Mouse (Mus musculus) lung, postnatal 0 days (tissue): ENCODE measurements around the gene Slc35c2. TPM values are rescaled to one million over a fixed set of nuclear protein-coding genes. Genes with fewer than 3 reads are reported as not detected.
A peak's percentile ranks its signal among the peaks of the same experiment; 100 is the strongest.

Source experiments
- ATAC-seq: fragments of 200-750 bp; cut with Nextera tagmentation; 2 replicates; pipeline ENCODE4 v1.8.0; 2017; ENCODE audit warnings: moderate library complexity
- DNase-seq: peaks from one replicate; pipeline ENCODE4 v3.0.0-alpha.2; 2016; ENCODE audit warnings: low spot score
- H3K27ac ChIP-seq: fragments of 300-500 bp; sonication (generic); 2 replicates; pipeline ENCODE4 v1.5.1; 2014; ENCODE audit warnings: antibody characterized with exemption, mild to moderate bottlenecking, low read length, mixed read lengths
- H3K27me3 ChIP-seq: fragments of 300-500 bp; sonication (generic); replicated peaks from 2 replicates; pipeline ENCODE4 v1.6.1; 2014; ENCODE audit warnings: low read length, mixed read lengths; ENCODE audit not compliant: insufficient read depth
- H3K36me3 ChIP-seq: fragments of 300-500 bp; sonication (generic); 2 replicates; pipeline ENCODE4 v1.6.1; 2014; ENCODE audit warnings: low read length, mixed read lengths; ENCODE audit not compliant: insufficient read depth
- H3K4me1 ChIP-seq: fragments of 300-500 bp; sonication (generic); 2 replicates; pipeline ENCODE4 v1.6.1; 2014; ENCODE audit warnings: antibody characterized with exemption, low read depth, low read length, mixed read lengths; ENCODE audit not compliant: insufficient read depth
- H3K4me2 ChIP-seq: fragments of 300-500 bp; sonication (generic); replicated peaks from 2 replicates; pipeline ENCODE4 v1.6.1; 2014; ENCODE audit warnings: low read depth, mild to moderate bottlenecking, low read length, moderate library complexity, mixed read lengths
- H3K4me3 ChIP-seq: fragments of 300-500 bp; sonication (generic); 2 replicates; pipeline ENCODE4 v1.5.1; 2014; ENCODE audit warnings: low read depth, low read length
- H3K9ac ChIP-seq: fragments of 300-500 bp; sonication (generic); replicated peaks from 2 replicates; pipeline ENCODE4 v1.6.1; 2014; ENCODE audit warnings: low read depth, mild to moderate bottlenecking
- H3K9me3 ChIP-seq: fragments of 300-500 bp; sonication (generic); 2 replicates; pipeline ENCODE4 v1.6.1; 2016; ENCODE audit warnings: low read length, mixed read lengths
- CTCF ChIP-seq: IDR thresholded peaks from 2 replicates; pipeline ENCODE4 v1.5.1; 2016; ENCODE audit warnings: antibody characterized with exemption, mild to moderate bottlenecking
- EP300 ChIP-seq: IDR thresholded peaks from 2 replicates; pipeline ENCODE4 v1.6.1; 2016; ENCODE audit warnings: antibody characterized with exemption, mild to moderate bottlenecking, control low read depth
- WGBS: fragments of 180-500 bp; shearing (Covaris S2); extraction: QIAGEN DNeasy Blood & Tissue Kit; methylation state at CpG from one replicate; pipeline ENCODE4 v1.1.7; 2014; 5-methylcytosine and 5-hydroxymethylcytosine counted together
- polyA plus RNA-seq: library from polyadenylated mRNA; unstranded; fragments of >200 nt; fragmentation: Nextera tagmentation; extraction: Ambion mirVana; gene quantifications from 2 replicates; pipeline ENCODE4 v1.2.1, GENCODE M21; 2015

The Slc35c2 gene
- polyA plus RNA-seq, 1 experiment from 2014 or later: 42.8 TPM

GRCm38 (mm10) chr2:165275124-165275640, 12.5 kb downstream of the Slc35c2 start:
- no peaks in the 10 kb centered on the region for H3K4me1 ChIP-seq
- no peaks in the 10 kb centered on the region for H3K9me3 ChIP-seq
- H3K27me3 ChIP-seq: no peaks in the 10 kb centered on the region
- 38% methylated on average over 8 of the region's 8 CpGs for WGBS
- TF ChIP-seq EP300 (no peak), CTCF (no peak)
- H3K9ac ChIP-seq: no peak overlapping the region
- no peak overlapping the region for H3K27ac ChIP-seq
- H3K4me3 ChIP-seq: no peak overlapping the region
- peaks cover 3% of the 10 kb centered on the region; the same call in 1 of the 2 replicates for H3K36me3 ChIP-seq
- no peak for DNase-seq
- ATAC-seq: 0 out of 2 replicates have a peak, but pooled peaks have one; percentile 18
- no peak overlapping the region for H3K4me2 ChIP-seq

- WGBS: 35% methylated on average over 4 of the region's 4 CpGs
- no peak for ATAC-seq
- TF ChIP-seq CTCF (no peak), EP300 (no peak)
Measured at GRCm38 (mm10) chr2:165273589-165273988, 14.1 kb downstream of the Slc35c2 start.

GRCm38 (mm10) chr2:165271326-165271725, 16.3 kb downstream of the Slc35c2 start:
- no peak overlapping the region for H3K27ac ChIP-seq
- DNase-seq (no peak), ATAC-seq (no peak)
- H3K4me3 ChIP-seq: no peak overlapping the region
- H3K36me3 ChIP-seq: no peaks in the 10 kb centered on the region; the same call in 1 of the 2 replicates
- H3K27me3 ChIP-seq: no peaks in the 10 kb centered on the region
- H3K9me3 ChIP-seq: no peaks in the 10 kb centered on the region
- H3K4me2 ChIP-seq: no peak overlapping the region
- H3K4me1 ChIP-seq: no peaks in the 10 kb centered on the region
- TF ChIP-seq EP300 (no peak), CTCF (no peak)
- 30% methylated on average over 8 of the region's 8 CpGs for WGBS
- H3K9ac ChIP-seq: no peak overlapping the region

More at GRCm38 (mm10) chr2:165273589-165273988, 14.1 kb downstream of the Slc35c2 start:
- Histone ChIP-seq H3K9me3 (no peaks in the 10 kb centered on the region), H3K27ac (no peak overlapping the region), H3K36me3 (no peaks in the 10 kb centered on the region; the same call in 1 of the 2 replicates), H3K9ac (no peak overlapping the region), H3K4me1 (no peaks in the 10 kb centered on the region), H3K4me2 (no peak overlapping the region), H3K27me3 (no peaks in the 10 kb centered on the region), H3K4me3 (no peak overlapping the region)
- no peak for DNase-seq

- H3K4me3 ChIP-seq: no peak overlapping the region
Measured at GRCm38 (mm10) chr2:165270858-165271257, 16.8 kb downstream of the Slc35c2 start.

GRCm38 (mm10) chr2:165266739-165267138, 20.9 kb downstream of the Slc35c2 start:
- ATAC-seq (no peak), DNase-seq (no peak)
- H3K9ac ChIP-seq: no peak overlapping the region
- no peaks in the 10 kb centered on the region for H3K36me3 ChIP-seq
- no peaks in the 10 kb centered on the region for H3K27me3 ChIP-seq
- H3K4me1 ChIP-seq: no peaks in the 10 kb centered on the region
- WGBS: 10% methylated on average over 12 of the region's 12 CpGs
- H3K9me3 ChIP-seq: no peaks in the 10 kb centered on the region
- no peak overlapping the region for H3K4me3 ChIP-seq
- no peak overlapping the region for H3K4me2 ChIP-seq
- TF ChIP-seq EP300 (no peak), CTCF (no peak)
- no peak overlapping the region for H3K27ac ChIP-seq

More at GRCm38 (mm10) chr2:165270858-165271257, 16.8 kb downstream of the Slc35c2 start:
- H3K27me3 ChIP-seq: no peaks in the 10 kb centered on the region
- H3K9me3 ChIP-seq: no peaks in the 10 kb centered on the region
- TF ChIP-seq EP300: no peak
- TF ChIP-seq CTCF: no peak
- H3K27ac ChIP-seq: no peak overlapping the region
- H3K36me3 ChIP-seq: no peaks in the 10 kb centered on the region
- H3K4me2 ChIP-seq: no peak overlapping the region
- 22% methylated on average over 7 of the region's 7 CpGs for WGBS
- DNase-seq: no peak
- no peak overlapping the region for H3K9ac ChIP-seq
- ATAC-seq: no peak
- H3K4me1 ChIP-seq: no peaks in the 10 kb centered on the region

- Histone ChIP-seq H3K27ac (no peak overlapping the region), H3K9me3 (no peaks in the 10 kb centered on the region), H3K36me3 (no peaks in the 10 kb centered on the region), H3K4me3 (no peak overlapping the region), H3K9ac (no peak overlapping the region), H3K27me3 (no peaks in the 10 kb centered on the region), H3K4me2 (no peak overlapping the region), H3K4me1 (no peaks in the 10 kb centered on the region)
- ATAC-seq (no peak), DNase-seq (no peak)
- WGBS: 62% methylated on average over 7 of the region's 7 CpGs
- no peak for TF ChIP-seq EP300
- TF ChIP-seq CTCF: no peak
Measured at GRCm38 (mm10) chr2:165263861-165264260, 23.8 kb downstream of the Slc35c2 start.
